8 mouse cellular contexts compared by ENCODE assay signal in genomic region chr5:37240550-37240949, GRCm38 (mm10). TPM values are rescaled to one million over a fixed set of nuclear protein-coding genes. Genes with fewer than 3 reads are reported as not detected.
A peak's percentile ranks its signal among the peaks of the same experiment; 100 is the strongest.
DNase-seq lines count a peak whose midpoint lies in the region; ATAC-seq and TF ChIP-seq lines count a peak whose summit lies in the region.

No protein-coding gene starts in this region.

- peak; percentile 62 for DNase-seq in adrenal gland, postnatal 14 days
- DNase-seq in adrenal gland, adult 8-10 months = no peak
- peak; percentile 23 for DNase-seq in lung, postnatal 0 days (ENCODE audit: low spot score)
- DNase-seq in lung, postnatal 4 days = no peak
- DNase-seq in embryonic facial prominence, embryonic 10.5 days (ENCODE audit: low spot score) = peak; percentile 81
- DNase-seq in left cerebral cortex, adult 18-20 months (ENCODE audit: low spot score in 2 of 2) = no peak
- no peak for DNase-seq in urinary bladder, adult 2 months (ENCODE audit: low spot score)

- H3K27me3 ChIP-seq in lung, postnatal 0 days (replicated peaks; ENCODE audit: insufficient read depth, low read length) = peaks cover 46% of the 10 kb centered on the region
- peaks cover 67% of the 10 kb centered on the region for H3K27me3 ChIP-seq in embryonic facial prominence, embryonic 10.5 days (replicated peaks; ENCODE audit: low read depth, poor library complexity, severe bottlenecking)
- peaks cover 41% of the 10 kb centered on the region for H3K27me3 ChIP-seq in neural tube, embryonic 13.5 days

- no peak overlapping the region for H3K9ac ChIP-seq in lung, postnatal 0 days (replicated peaks; ENCODE audit: low read depth)
- H3K9ac ChIP-seq in neural tube, embryonic 13.5 days = no peak overlapping the region

- no peak for TF ChIP-seq EP300 in lung, postnatal 0 days (IDR thresholded peaks at IDR 0.05)

- H3K4me2 ChIP-seq in lung, postnatal 0 days (replicated peaks; ENCODE audit: low read depth, low read length) = no peak overlapping the region
- peak overlapping the region; percentile 90; the same call in 1 of the 2 replicates for H3K4me2 ChIP-seq in neural tube, embryonic 13.5 days

- no peak overlapping the region for H3K27ac ChIP-seq in lung, postnatal 0 days (ENCODE audit: low read length)
- H3K27ac ChIP-seq in embryonic facial prominence, embryonic 10.5 days (replicated peaks) = no peak overlapping the region
- H3K27ac ChIP-seq in neural tube, embryonic 13.5 days (replicated peaks) = peak overlapping the region; percentile 98

- H3K4me1 ChIP-seq in lung, postnatal 0 days (ENCODE audit: insufficient read depth, low read depth, low read length) = no peaks in the 10 kb centered on the region
- H3K4me1 ChIP-seq in embryonic facial prominence, embryonic 10.5 days = peaks cover 34% of the 10 kb centered on the region
- peaks cover 51% of the 10 kb centered on the region for H3K4me1 ChIP-seq in neural tube, embryonic 13.5 days (replicated peaks)

- ATAC-seq in lung, postnatal 0 days = no peak
- ATAC-seq in neural tube, embryonic 13.5 days (ENCODE audit: low read depth) = no peak

- no peaks in the 10 kb centered on the region for H3K36me3 ChIP-seq in lung, postnatal 0 days (ENCODE audit: insufficient read depth, low read length)
- H3K36me3 ChIP-seq in embryonic facial prominence, embryonic 10.5 days (replicated peaks) = no peaks in the 10 kb centered on the region
- H3K36me3 ChIP-seq in neural tube, embryonic 13.5 days = no peaks in the 10 kb centered on the region

- H3K9me3 ChIP-seq in lung, postnatal 0 days (ENCODE audit: low read length) = no peaks in the 10 kb centered on the region
- no peaks in the 10 kb centered on the region for H3K9me3 ChIP-seq in embryonic facial prominence, embryonic 10.5 days
- H3K9me3 ChIP-seq in neural tube, embryonic 13.5 days = no peaks in the 10 kb centered on the region

- 3% methylated on average over 5 of the region's 5 CpGs for WGBS in lung, postnatal 0 days
- 8% methylated on average over 5 of the region's 5 CpGs for WGBS in embryonic facial prominence, embryonic 10.5 days
- 4% methylated on average over 5 of the region's 5 CpGs for WGBS in neural tube, embryonic 13.5 days

- TF ChIP-seq CTCF in lung, postnatal 0 days (IDR thresholded peaks at IDR 0.05) = no peak

- no peak overlapping the region for H3K4me3 ChIP-seq in lung, postnatal 0 days (ENCODE audit: low read depth, low read length)
- no peak overlapping the region for H3K4me3 ChIP-seq in embryonic facial prominence, embryonic 10.5 days
- no peak overlapping the region for H3K4me3 ChIP-seq in neural tube, embryonic 13.5 days

RNA-seq across cellular contexts. Expression of gene Crmp1, which starts 1.2 kb away (rescaled TPM):
- 7.0 and 12.1 TPM in 2 replicates for total RNA-seq in adrenal gland, postnatal 14 days (2021)
- total RNA-seq in adrenal gland, adult 8-10 months (2022) = 10 to 100 TPM; 10.4 to 17.7 (median 13.3) TPM
- 1.2 and 1.4 TPM in 2 replicates for polyA plus RNA-seq in lung, postnatal 0 days (2015; fragmentation: Nextera tagmentation; extraction: Ambion mirVana)
- 80.2 and 88.4 TPM in 2 replicates for polyA plus RNA-seq in embryonic facial prominence, embryonic 10.5 days (2016; fragmentation: Nextera tagmentation; extraction: Ambion mirVana)
- polyA plus RNA-seq in neural tube, embryonic 13.5 days (2015; fragmentation: Nextera tagmentation; extraction: Ambion mirVana) = 739 and 776 TPM in 2 replicates
- total RNA-seq in left cerebral cortex, adult 18-20 months (2021) = 100 to 1,000 TPM; 164 to 181 TPM
- 0.41 and 0.66 TPM in 2 replicates for polyA plus RNA-seq in urinary bladder, adult 2 months (2012; rRNA removed)

Comparison
In these comparisons a context has a peak if more than half of its experiments do, and no peak if none do; other contexts are left out.
1. DNase-seq: peak in adrenal gland, postnatal 14 days (single experiment), lung, postnatal 0 days (single experiment) and embryonic facial prominence, embryonic 10.5 days (single experiment); none in adrenal gland, adult 8-10 months (single experiment), lung, postnatal 4 days (0 of 2), left cerebral cortex, adult 18-20 months (0 of 2) and urinary bladder, adult 2 months (single experiment).
2. RNA of gene Crmp1, which starts 1.2 kb away (polyA plus RNA-seq): 739 to 776 TPM in neural tube, embryonic 13.5 days and 80.2 to 88.4 TPM in embryonic facial prominence, embryonic 10.5 days; 1.2 to 1.4 TPM in lung, postnatal 0 days and 0.41 to 0.66 TPM in urinary bladder, adult 2 months; every median in the first group is over 10 times any median in the second.